ENCODE assay signal across 10 mouse cellular contexts in genomic region chr17:83564119-83564820, GRCm38 (mm10). TPM values are rescaled to one million over a fixed set of nuclear protein-coding genes. Genes with fewer than 3 reads are reported as not detected.
A peak's percentile ranks its signal among the peaks of the same experiment; 100 is the strongest.
DNase-seq lines count a peak whose midpoint lies in the region; ATAC-seq lines count a peak whose summit lies in the region.
"Had no signal": no experiment of that assay in that cellular context is flagged by ENCODE, and none has a peak within 500 bp of the region (broad histone marks: within the 10 kb centered on the region; RNA-seq: fewer than 3 reads in every experiment).

No protein-coding gene starts in this region.

- peaks cover 10% of the 10 kb centered on the region for H3K4me1 ChIP-seq in heart, embryonic 10.5 days
- 0 out of 2 replicates have a peak, but pooled peaks cover 3% of the 10 kb centered on the region for H3K4me1 ChIP-seq in midbrain, embryonic 13.5 days (replicated peaks)
- no peaks in the 10 kb centered on the region for H3K4me1 ChIP-seq in midbrain, embryonic 14.5 days (ENCODE audit: control insufficient read depth, insufficient read depth, low read length)
- peaks cover 37% of the 10 kb centered on the region for H3K4me1 ChIP-seq in embryonic facial prominence, embryonic 10.5 days
- peaks cover 19% of the 10 kb centered on the region for H3K4me1 ChIP-seq in liver, embryonic 16.5 days (ENCODE audit: control insufficient read depth, low read depth, low read length)
- H3K4me1 ChIP-seq in forebrain, embryonic 14.5 days (ENCODE audit: control insufficient read depth, insufficient read depth, low read length): peaks cover 6% of the 10 kb centered on the region

- H3K4me3 ChIP-seq in heart, embryonic 10.5 days: peak overlapping the region; percentile 27; the same call in 1 of the 2 replicates
- no peak overlapping the region for H3K4me3 ChIP-seq in midbrain, embryonic 13.5 days (replicated peaks)
- H3K4me3 ChIP-seq in midbrain, embryonic 14.5 days (replicated peaks; ENCODE audit: low read depth, low read length): no peak overlapping the region
- H3K4me3 ChIP-seq in embryonic facial prominence, embryonic 10.5 days: peak overlapping the region; percentile 36; the same call in 1 of the 2 replicates
- H3K4me3 ChIP-seq in liver, embryonic 16.5 days (ENCODE audit: low read depth, low read length): no peak overlapping the region
- no peak overlapping the region for H3K4me3 ChIP-seq in forebrain, embryonic 14.5 days (ENCODE audit: low read depth, low read length)
- H3K4me3 ChIP-seq: megakaryocyte, embryonic 14.5 days had no signal

- peak overlapping the region; percentile 79 for H3K27ac ChIP-seq in heart, embryonic 10.5 days
- no peak overlapping the region for H3K27ac ChIP-seq in midbrain, embryonic 13.5 days
- no peak overlapping the region for H3K27ac ChIP-seq in midbrain, embryonic 14.5 days (replicated peaks; ENCODE audit: low read depth, low read length)
- peak overlapping the region; percentile 69 for H3K27ac ChIP-seq in embryonic facial prominence, embryonic 10.5 days (replicated peaks)
- H3K27ac ChIP-seq in liver, embryonic 16.5 days (ENCODE audit: low read length): no peak overlapping the region
- H3K27ac ChIP-seq in forebrain, embryonic 14.5 days (ENCODE audit: low read depth, low read length): no peak overlapping the region

- DNase-seq in heart, embryonic 10.5 days (ENCODE audit: low spot score): no peak
- DNase-seq in heart, postnatal 4 days: no peak
- DNase-seq in midbrain, embryonic 14.5 days: no peak
- peak; percentile 52 for DNase-seq in embryonic facial prominence, embryonic 10.5 days (ENCODE audit: low spot score)
- no peak for DNase-seq in kidney, adult 11 months
- no peak for DNase-seq in forebrain, embryonic 14.5 days (ENCODE audit: low spot score)

- 39% methylated on average over 12 of the region's 12 CpGs for WGBS in heart, embryonic 10.5 days
- 69% methylated on average over 12 of the region's 12 CpGs for WGBS in midbrain, embryonic 13.5 days
- WGBS in midbrain, embryonic 14.5 days: 67% methylated on average over 12 of the region's 12 CpGs
- WGBS in embryonic facial prominence, embryonic 10.5 days: 53% methylated on average over 12 of the region's 12 CpGs
- WGBS in liver, embryonic 16.5 days (ENCODE audit: insufficient replicate concordance): 41% methylated on average over 12 of the region's 12 CpGs
- 64% methylated on average over 12 of the region's 12 CpGs for WGBS in forebrain, embryonic 14.5 days

- 0 out of 2 replicates have a peak, but pooled peaks have one; percentile 7 for ATAC-seq in midbrain, embryonic 13.5 days
- ATAC-seq in midbrain, embryonic 14.5 days (ENCODE audit: low FRiP score, low TSS enrichment): no peak
- ATAC-seq in liver, embryonic 16.5 days (ENCODE audit: low read depth): no peak
- no peak for ATAC-seq in forebrain, embryonic 14.5 days

- no peak overlapping the region for H3K4me2 ChIP-seq in midbrain, embryonic 13.5 days (replicated peaks)
- H3K4me2 ChIP-seq in midbrain, embryonic 14.5 days (ENCODE audit: low read length): no peak overlapping the region
- 0 out of 2 replicates have a peak overlapping the region, but pooled peaks have one; percentile 38 for H3K4me2 ChIP-seq in liver, embryonic 16.5 days (ENCODE audit: low read depth, low read length)
- H3K4me2 ChIP-seq in forebrain, embryonic 14.5 days (ENCODE audit: low read length): no peak overlapping the region

- H3K27me3 ChIP-seq in heart, embryonic 10.5 days (ENCODE audit: insufficient read depth, poor library complexity, severe bottlenecking): no peaks in the 10 kb centered on the region
- no peaks in the 10 kb centered on the region for H3K27me3 ChIP-seq in midbrain, embryonic 13.5 days
- no peaks in the 10 kb centered on the region for H3K27me3 ChIP-seq in midbrain, embryonic 14.5 days (ENCODE audit: control insufficient read depth, insufficient read depth, low read length)
- H3K27me3 ChIP-seq in embryonic facial prominence, embryonic 10.5 days (replicated peaks; ENCODE audit: low read depth, poor library complexity, severe bottlenecking): no peaks in the 10 kb centered on the region
- no peaks in the 10 kb centered on the region for H3K27me3 ChIP-seq in liver, embryonic 16.5 days (ENCODE audit: control insufficient read depth, insufficient read depth, low read depth, low read length)
- no peaks in the 10 kb centered on the region for H3K27me3 ChIP-seq in forebrain, embryonic 14.5 days (replicated peaks; ENCODE audit: control insufficient read depth, insufficient read depth, low read length)

- H3K36me3 ChIP-seq in heart, embryonic 10.5 days: no peaks in the 10 kb centered on the region
- no peaks in the 10 kb centered on the region for H3K36me3 ChIP-seq in midbrain, embryonic 13.5 days
- no peaks in the 10 kb centered on the region for H3K36me3 ChIP-seq in midbrain, embryonic 14.5 days (ENCODE audit: control insufficient read depth, insufficient read depth, low read length)
- H3K36me3 ChIP-seq in embryonic facial prominence, embryonic 10.5 days (replicated peaks): no peaks in the 10 kb centered on the region
- H3K36me3 ChIP-seq in liver, embryonic 16.5 days (ENCODE audit: control insufficient read depth, insufficient read depth): no peaks in the 10 kb centered on the region
- no peaks in the 10 kb centered on the region for H3K36me3 ChIP-seq in forebrain, embryonic 14.5 days (ENCODE audit: control insufficient read depth, insufficient read depth, low read length)
- H3K36me3 ChIP-seq: G1E had no signal

- no peaks in the 10 kb centered on the region for H3K9me3 ChIP-seq in heart, embryonic 10.5 days
- no peaks in the 10 kb centered on the region for H3K9me3 ChIP-seq in midbrain, embryonic 13.5 days
- no peaks in the 10 kb centered on the region for H3K9me3 ChIP-seq in midbrain, embryonic 14.5 days (ENCODE audit: control insufficient read depth, low read length)
- H3K9me3 ChIP-seq in embryonic facial prominence, embryonic 10.5 days: no peaks in the 10 kb centered on the region
- no peaks in the 10 kb centered on the region for H3K9me3 ChIP-seq in liver, embryonic 16.5 days (replicated peaks; ENCODE audit: control insufficient read depth, low read length)
- no peaks in the 10 kb centered on the region for H3K9me3 ChIP-seq in forebrain, embryonic 14.5 days (replicated peaks; ENCODE audit: control insufficient read depth, low read length)
- H3K9me3 ChIP-seq: G1E had no signal

- H3K9ac ChIP-seq in midbrain, embryonic 13.5 days (replicated peaks): no peak overlapping the region
- H3K9ac ChIP-seq in midbrain, embryonic 14.5 days (replicated peaks; ENCODE audit: low read length): no peak overlapping the region
- no peak overlapping the region for H3K9ac ChIP-seq in liver, embryonic 16.5 days (ENCODE audit: low read depth, low read length)
- no peak overlapping the region for H3K9ac ChIP-seq in forebrain, embryonic 14.5 days (ENCODE audit: low read length)

RNA-seq across cellular contexts. Expression of gene Cox7a2l, which starts 47.1 kb away (rescaled TPM):
- 173 and 177 TPM in 2 replicates for polyA plus RNA-seq in heart, embryonic 10.5 days (2016; fragmentation: Nextera tagmentation; extraction: Ambion mirVana)
- total RNA-seq in heart, postnatal 4 days (2021): 100 to 1,000 TPM; 289 to 300 TPM
- polyA plus RNA-seq in midbrain, embryonic 13.5 days (2015; fragmentation: Nextera tagmentation; extraction: Ambion mirVana): 184 and 188 TPM in 2 replicates
- polyA plus RNA-seq in midbrain, embryonic 14.5 days (2014; fragmentation: Nextera tagmentation; extraction: Ambion mirVana): 196 and 203 TPM in 2 replicates
- 118 and 125 TPM in 2 replicates for polyA plus RNA-seq in embryonic facial prominence, embryonic 10.5 days (2016; fragmentation: Nextera tagmentation; extraction: Ambion mirVana)
- polyA plus RNA-seq in liver, embryonic 16.5 days (2015; fragmentation: Nextera tagmentation; extraction: Ambion mirVana): 61.0 and 63.5 TPM in 2 replicates
- polyA plus RNA-seq in forebrain, embryonic 14.5 days (2014; fragmentation: Nextera tagmentation; extraction: Ambion mirVana): 213 and 231 TPM in 2 replicates

Comparison
In these comparisons a context has a peak if more than half of its experiments do, and no peak if none do; other contexts are left out.
1. H3K27ac ChIP-seq: peak in heart, embryonic 10.5 days (single experiment) and embryonic facial prominence, embryonic 10.5 days (single experiment); none in midbrain, embryonic 13.5 days (single experiment), midbrain, embryonic 14.5 days (single experiment), liver, embryonic 16.5 days (single experiment) and forebrain, embryonic 14.5 days (single experiment).
2. H3K4me3 ChIP-seq: peak in heart, embryonic 10.5 days (single experiment) and embryonic facial prominence, embryonic 10.5 days (single experiment); none in midbrain, embryonic 13.5 days (single experiment), midbrain, embryonic 14.5 days (single experiment), liver, embryonic 16.5 days (single experiment) and forebrain, embryonic 14.5 days (single experiment).